Mouse (Mus musculus) liver, embryonic 14.5 days (tissue): ENCODE measurements at regions not wholly inside any gene's neighbourhood (a gene's known extent, or its start where the extent isn't known, plus 50 kb on each side); places are given as distances from the start of the nearest gene placed in this dataset.

Experiments
- ATAC-seq: fragments of 200-750 bp; cut with Nextera tagmentation; 2 replicates; pipeline ENCODE4 v1.8.0; 2017; ENCODE audit warnings: moderate number of reproducible peaks, mild to moderate bottlenecking, moderate library complexity; ENCODE audit not compliant: insufficient read depth
- DNase-seq, 3 experiments: peaks; one replicate each; pipeline ENCODE4 v3.0.0-alpha.2; 2012 to 2013; ENCODE audit warnings: low read depth in 3 of 3, low spot score in 3 of 3
- H3K27ac ChIP-seq: fragments of 300-500 bp; sonication (generic); 2 replicates; pipeline ENCODE4 v1.5.1; 2014; ENCODE audit warnings: moderate library complexity, mild to moderate bottlenecking, control low read depth, inconsistent platforms
- H3K27me3 ChIP-seq: fragments of 300-500 bp; sonication (generic); 2 replicates; pipeline ENCODE4 v1.6.1; 2014; ENCODE audit warnings: mild to moderate bottlenecking, low read length, moderate library complexity; ENCODE audit not compliant: control insufficient read depth, insufficient read depth
- H3K36me3 ChIP-seq: fragments of 300-500 bp; sonication (generic); replicated peaks from 2 replicates; pipeline ENCODE4 v1.6.1; 2014; ENCODE audit warnings: low read depth; ENCODE audit not compliant: control insufficient read depth, insufficient read depth
- H3K4me1 ChIP-seq, 2 experiments: fragments of 200-500 bp in 1 of 2; fragments of 300-500 bp in 1 of 2; sonication (generic) in 1 of 2; replicated peaks; 2 replicates each; pipeline ENCODE4 v1.6.1; 2012 to 2014; ENCODE audit warnings: antibody characterized with exemption in 1 of 2, inconsistent platforms in 1 of 2, low read length in 1 of 2; ENCODE audit not compliant: control insufficient read depth in 2 of 2, insufficient read depth in 2 of 2
- H3K4me2 ChIP-seq: fragments of 300-500 bp; sonication (generic); 2 replicates; pipeline ENCODE4 v1.6.1; 2014; ENCODE audit warnings: low read depth, mild to moderate bottlenecking, control low read depth, moderate library complexity
- H3K4me3 ChIP-seq, 2 experiments: fragments of 200-500 bp in 1 of 2; fragments of 300-500 bp in 1 of 2; sonication (generic) in 1 of 2; 2 replicates each; pipeline ENCODE4 v1.5.1; 2012 to 2014; ENCODE audit warnings: low read depth in 2 of 2, low read length in 2 of 2, mild to moderate bottlenecking in 2 of 2, control low read depth in 1 of 2, inconsistent platforms in 1 of 2, moderate library complexity in 1 of 2; ENCODE audit not compliant: insufficient read depth in 1 of 2
- H3K9ac ChIP-seq: fragments of 300-500 bp; sonication (generic); replicated peaks from 2 replicates; pipeline ENCODE4 v1.6.1; 2014; ENCODE audit warnings: mild to moderate bottlenecking, control low read depth, moderate library complexity
- H3K9me3 ChIP-seq: fragments of 300-500 bp; sonication (generic); 2 replicates; pipeline ENCODE4 v1.6.1; 2016; ENCODE audit warnings: low read length, mixed read lengths; ENCODE audit not compliant: control insufficient read depth
- CTCF ChIP-seq: IDR thresholded peaks from 2 replicates; pipeline ENCODE4 v1.5.1; 2016; ENCODE audit warnings: antibody characterized with exemption, low read depth, control low read depth
- EP300 ChIP-seq: IDR thresholded peaks from 2 replicates; pipeline ENCODE4 v1.6.1; 2016; ENCODE audit warnings: antibody characterized with exemption, low read depth
- WGBS: fragments of 180-500 bp; shearing (Covaris S2); extraction: QIAGEN DNeasy Blood & Tissue Kit; methylation state at CpG from one replicate; pipeline ENCODE4 v1.1.7; 2014; ENCODE audit not compliant: insufficient replicate concordance; 5-methylcytosine and 5-hydroxymethylcytosine counted together

- Histone ChIP-seq H3K36me3 (no peaks in the 10 kb centered on the region), H3K4me2 (no peak overlapping the region), H3K4me1 (no peaks in the 10 kb centered on the region; a peak in 1 of 4 replicates), H3K4me3 (no peak overlapping the region), H3K27me3 (no peaks in the 10 kb centered on the region), H3K9me3 (no peaks in the 10 kb centered on the region), H3K27ac (no peak overlapping the region), H3K9ac (no peak overlapping the region)
- ATAC-seq = no peak
- WGBS = 45% methylated on average over 2 of the region's 2 CpGs
- no peak for TF ChIP-seq EP300
- TF ChIP-seq CTCF = no peak
- DNase-seq = no peak
Measured at GRCm38 (mm10) chr7:128868799-128869198, 124.1 kb downstream of the Sec23ip start.

DNA sequence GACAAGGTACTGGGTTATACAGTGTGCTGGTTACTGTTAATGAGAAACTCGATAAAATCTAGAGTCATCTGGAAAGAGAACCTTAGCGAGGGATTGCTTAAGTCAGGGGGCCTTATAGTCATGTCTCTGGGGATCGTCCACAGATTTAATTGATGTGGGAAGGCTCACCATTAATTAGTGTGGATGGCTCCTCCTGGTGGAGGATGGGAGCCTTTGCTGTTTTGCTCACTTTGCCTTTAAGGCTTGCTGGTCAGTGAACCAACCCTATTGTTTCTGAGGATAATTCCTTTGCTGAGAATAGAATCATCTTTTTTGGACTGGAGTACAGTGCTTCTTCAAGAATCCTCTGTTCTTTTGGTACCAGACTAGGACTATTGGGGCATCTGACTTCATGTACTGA, 139.3 kb downstream of the Sec23ip start:
- no peaks in the 10 kb centered on the region for H3K36me3 ChIP-seq
- H3K4me2 ChIP-seq = no peak overlapping the region
- H3K9ac ChIP-seq = no peak overlapping the region
- H3K4me1 ChIP-seq = no peaks in the 10 kb centered on the region
- no peak overlapping the region for H3K4me3 ChIP-seq
- ATAC-seq (no peak), DNase-seq (no peak)
- no peaks in the 10 kb centered on the region for H3K27me3 ChIP-seq
- H3K9me3 ChIP-seq = no peaks in the 10 kb centered on the region
- TF ChIP-seq EP300 = no peak
- peak; percentile 38 for TF ChIP-seq CTCF
- WGBS = 41% methylated on average over 3 of the region's 3 CpGs
- no peak overlapping the region for H3K27ac ChIP-seq

DNA sequence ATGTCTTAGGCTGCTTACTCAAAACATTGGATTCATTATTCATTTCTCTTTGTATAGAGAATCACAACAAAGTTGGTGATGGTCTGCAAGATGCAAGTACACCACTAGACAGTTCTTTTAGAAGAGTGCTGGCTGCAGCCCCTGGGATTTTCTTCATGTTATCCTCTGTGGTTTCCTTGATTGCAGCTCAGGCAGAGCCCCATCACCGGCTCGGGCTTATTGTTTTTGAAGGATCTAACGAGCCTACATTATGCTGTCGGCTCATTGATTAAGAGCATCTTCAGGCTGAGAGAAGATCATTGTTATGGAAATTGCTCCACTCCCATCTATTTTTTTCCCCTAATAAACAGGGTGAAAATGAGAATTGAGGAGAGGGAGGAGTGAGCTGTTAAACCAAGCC, 140.8 kb downstream of the Sec23ip start:
- TF ChIP-seq EP300 (no peak), CTCF (no peak)
- H3K4me3 ChIP-seq = no peak overlapping the region
- ATAC-seq (no peak), DNase-seq (no peak)
- no peak overlapping the region for H3K4me2 ChIP-seq
- no peaks in the 10 kb centered on the region for H3K36me3 ChIP-seq
- no peaks in the 10 kb centered on the region for H3K9me3 ChIP-seq
- 60% methylated on average over 4 of the region's 4 CpGs for WGBS
- no peak overlapping the region for H3K9ac ChIP-seq
- H3K27me3 ChIP-seq = no peaks in the 10 kb centered on the region
- no peak overlapping the region for H3K27ac ChIP-seq
- H3K4me1 ChIP-seq = no peaks in the 10 kb centered on the region

DNA sequence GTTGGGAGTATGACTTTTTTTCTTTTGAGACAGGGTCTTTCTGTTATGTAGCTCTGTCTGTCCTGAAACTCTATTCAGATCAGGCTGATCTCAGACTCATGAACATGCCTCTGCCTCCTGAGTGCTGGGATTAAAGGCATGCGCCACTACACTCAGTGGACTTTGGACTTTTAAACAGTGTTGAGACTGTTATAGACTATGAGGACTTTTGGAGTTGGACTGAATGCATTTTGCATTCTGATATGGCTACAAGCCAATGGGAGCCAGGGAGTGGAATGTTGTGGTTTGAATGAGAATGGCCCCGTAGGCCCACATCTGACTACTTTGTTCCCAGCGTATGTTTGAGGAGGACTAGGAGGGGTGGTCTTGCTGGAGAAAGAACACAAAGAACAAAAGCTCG, 165.4 kb downstream of the Sec23ip start:
- Histone ChIP-seq H3K9me3 (no peaks in the 10 kb centered on the region), H3K4me3 (no peak overlapping the region), H3K36me3 (no peaks in the 10 kb centered on the region), H3K27ac (no peak overlapping the region), H3K9ac (no peak overlapping the region), H3K27me3 (no peaks in the 10 kb centered on the region), H3K4me1 (no peaks in the 10 kb centered on the region), H3K4me2 (no peak overlapping the region)
- ATAC-seq = no peak
- TF ChIP-seq CTCF = no peak
- TF ChIP-seq EP300 = no peak
- DNase-seq = no peak
- WGBS = 63% methylated on average over 4 of the region's 4 CpGs

DNA sequence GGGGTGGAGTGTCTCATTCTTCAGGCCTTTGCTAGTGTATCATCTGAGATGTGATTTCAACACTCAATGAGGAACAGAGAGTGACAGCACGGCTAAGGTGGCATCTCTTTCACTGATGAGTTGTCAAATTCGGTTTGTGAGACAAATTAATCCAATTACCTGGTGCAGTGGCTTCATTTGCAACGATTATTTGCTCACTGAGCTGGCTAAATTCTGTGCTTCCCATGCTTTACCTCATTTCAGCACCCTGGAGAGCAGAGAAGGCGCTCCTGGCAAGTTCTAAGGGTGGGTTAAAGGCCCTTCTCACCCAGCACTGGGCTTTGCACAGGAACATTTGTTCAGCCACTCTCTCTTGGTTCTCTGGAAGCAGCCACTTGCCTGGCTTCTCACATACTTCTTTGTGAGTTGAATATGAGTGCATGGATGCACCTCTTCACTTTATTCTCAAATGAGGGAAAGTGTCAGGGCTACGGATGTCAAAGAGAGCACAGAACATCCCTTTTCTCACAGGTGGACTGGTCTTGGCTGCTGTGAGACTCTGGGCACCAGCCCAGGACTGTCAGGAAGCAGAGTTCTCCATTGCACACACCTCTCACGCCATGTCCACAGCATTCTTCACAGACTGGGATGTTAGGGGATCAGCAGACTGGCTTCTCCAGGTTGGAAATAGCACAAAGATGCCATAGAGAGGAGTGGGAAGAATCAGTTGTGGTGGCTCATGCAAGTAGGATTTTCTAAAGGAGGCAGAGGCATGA, 193.4 kb downstream of the Sec23ip start:
- ATAC-seq (no peak), DNase-seq (peak in 1 of 3 experiments; percentile 3)
- Histone ChIP-seq H3K4me1 (no peaks in the 10 kb centered on the region), H3K4me2 (no peak overlapping the region), H3K27ac (no peak overlapping the region), H3K9ac (no peak overlapping the region), H3K27me3 (no peaks in the 10 kb centered on the region), H3K36me3 (no peaks in the 10 kb centered on the region), H3K9me3 (no peaks in the 10 kb centered on the region), H3K4me3 (no peak overlapping the region)
- no peak for TF ChIP-seq EP300
- TF ChIP-seq CTCF = no peak
- WGBS = 33% methylated on average over 6 of the region's 6 CpGs
